Mouse (Mus musculus): Measurements from ENCODE around the gene Vcl.

The Vcl gene

GRCm38 (mm10) chr14:20928848-20929745, at the start of gene Vcl:
Vcl (plus strand) TSS chr14:20929398.
- peak; percentile 99 for DNase-seq (ENCODE audit: low spot score)

GRCm38 (mm10) chr14:20884691-20885090, 44.5 kb upstream of the Vcl start:
- no peak for DNase-seq (ENCODE audit: low spot score)

GRCm38 (mm10) chr14:20885091-20885888, 43.9 kb upstream of the Vcl start:
- DNase-seq (ENCODE audit: low spot score): no peak

GRCm38 (mm10) chr14:20886266-20886665, 42.9 kb upstream of the Vcl start:
- DNase-seq (ENCODE audit: low spot score): peak; percentile 83

- DNase-seq (ENCODE audit: low spot score): no peak
Measured at GRCm38 (mm10) chr14:20887541-20888085, 41.6 kb upstream of the Vcl start.

GRCm38 (mm10) chr14:20891941-20892402, 37.2 kb upstream of the Vcl start:
- no peak for DNase-seq (ENCODE audit: low spot score)

- DNase-seq (ENCODE audit: low spot score): no peak
Measured at GRCm38 (mm10) chr14:20893815-20894214, 35.4 kb upstream of the Vcl start.

- DNase-seq (ENCODE audit: low spot score): no peak
Measured at GRCm38 (mm10) chr14:20901267-20901666, 27.9 kb upstream of the Vcl start.

- no peak for DNase-seq (ENCODE audit: low spot score)
Measured at GRCm38 (mm10) chr14:20903137-20903536, 26.1 kb upstream of the Vcl start.

GRCm38 (mm10) chr14:20911811-20912210, 17.4 kb upstream of the Vcl start:
- DNase-seq (ENCODE audit: low spot score): no peak

GRCm38 (mm10) chr14:20914415-20914814, 14.8 kb upstream of the Vcl start:
- peak; percentile 56 for DNase-seq (ENCODE audit: low spot score)

GRCm38 (mm10) chr14:20916625-20917612, 12.3 kb upstream of the Vcl start:
- no peak for DNase-seq (ENCODE audit: low spot score)

- no peak for DNase-seq (ENCODE audit: low spot score)
Measured at GRCm38 (mm10) chr14:20924071-20924789, 5.0 kb upstream of the Vcl start.

- DNase-seq (ENCODE audit: low spot score): no peak
Measured at GRCm38 (mm10) chr14:20927470-20928307, 1.5 kb upstream of the Vcl start.

- DNase-seq (ENCODE audit: low spot score): no peak
Measured at GRCm38 (mm10) chr14:20928308-20928685, 901 bp upstream of the Vcl start.

GRCm38 (mm10) chr14:20929814-20930434, 726 bp downstream of the Vcl start:
- DNase-seq (ENCODE audit: low spot score): peak; percentile 51

GRCm38 (mm10) chr14:20930481-20931391, 1.5 kb downstream of the Vcl start:
- peak; percentile 62 for DNase-seq (ENCODE audit: low spot score)

- DNase-seq (ENCODE audit: low spot score): no peak
Measured at GRCm38 (mm10) chr14:20938424-20938823, 9.2 kb downstream of the Vcl start.
